Mouse (Mus musculus) lung, postnatal 0 days (tissue): ENCODE measurements around the gene Onecut3.

Experiments used
- CTCF ChIP-seq: IDR thresholded peaks from 2 replicates; pipeline ENCODE4 v1.5.1; 2016; ENCODE audit warnings: antibody characterized with exemption, mild to moderate bottlenecking
- EP300 ChIP-seq: IDR thresholded peaks from 2 replicates; pipeline ENCODE4 v1.6.1; 2016; ENCODE audit warnings: antibody characterized with exemption, mild to moderate bottlenecking, control low read depth

GRCm38 (mm10) chr10:80538180-80538579 lies 43.5 kb downstream of the Onecut3 start:
- no peak for TF ChIP-seq CTCF
- TF ChIP-seq EP300: no peak
